Mouse (Mus musculus) hindbrain, embryonic 14.5 days (tissue): ENCODE results near the gene Smc1b. TPM values are rescaled to one million over a fixed set of nuclear protein-coding genes. Genes with fewer than 3 reads are reported as not detected.

Experiments
- ATAC-seq: fragments of 200-750 bp; cut with Nextera tagmentation; 2 replicates; pipeline ENCODE4 v1.8.0; 2017; ENCODE audit warnings: moderate number of reproducible peaks, mild to moderate bottlenecking, moderate TSS enrichment, moderate library complexity; ENCODE audit not compliant: low FRiP score
- DNase-seq: peaks from one replicate; pipeline ENCODE4 v3.0.0-alpha.2; 2015; ENCODE audit warnings: low spot score
- H3K27ac ChIP-seq: fragments of 300-500 bp; sonication (generic); 2 replicates; pipeline ENCODE4 v1.5.1; 2014; ENCODE audit warnings: mild to moderate bottlenecking, moderate library complexity
- H3K27me3 ChIP-seq: fragments of 300-500 bp; sonication (generic); 2 replicates; pipeline ENCODE4 v1.6.1; 2014; ENCODE audit warnings: mild to moderate bottlenecking, low read length, mixed read lengths; ENCODE audit not compliant: control insufficient read depth, insufficient read depth
- H3K36me3 ChIP-seq: fragments of 300-500 bp; sonication (generic); replicated peaks from 2 replicates; pipeline ENCODE4 v1.6.1; 2014; ENCODE audit not compliant: control insufficient read depth, insufficient read depth
- H3K4me1 ChIP-seq: fragments of 300-500 bp; sonication (generic); replicated peaks from 2 replicates; pipeline ENCODE4 v1.6.1; 2014; ENCODE audit warnings: antibody characterized with exemption, low read length, mixed read lengths; ENCODE audit not compliant: control insufficient read depth, insufficient read depth
- H3K4me2 ChIP-seq: fragments of 300-500 bp; sonication (generic); replicated peaks from 2 replicates; pipeline ENCODE4 v1.6.1; 2014; ENCODE audit warnings: mild to moderate bottlenecking, moderate library complexity
- H3K4me3 ChIP-seq: fragments of 300-500 bp; sonication (generic); replicated peaks from 2 replicates; pipeline ENCODE4 v1.5.1; 2014; ENCODE audit warnings: mild to moderate bottlenecking, low read length
- H3K9ac ChIP-seq: fragments of 300-500 bp; sonication (generic); 2 replicates; pipeline ENCODE4 v1.6.1; 2014
- H3K9me3 ChIP-seq: fragments of 300-500 bp; sonication (generic); 2 replicates; pipeline ENCODE4 v1.6.1; 2016; ENCODE audit warnings: low read length; ENCODE audit not compliant: control insufficient read depth
- WGBS: fragments of 180-500 bp; shearing (Covaris S2); extraction: QIAGEN DNeasy Blood & Tissue Kit; methylation state at CpG from one replicate; pipeline ENCODE4 v1.1.7; 2014; 5-methylcytosine and 5-hydroxymethylcytosine counted together
- polyA plus RNA-seq: library from polyadenylated mRNA; unstranded; fragments of >200 nt; fragmentation: Nextera tagmentation; extraction: Ambion mirVana; gene quantifications from 2 replicates; pipeline ENCODE4 v1.2.1, GENCODE M21; 2014

The Smc1b gene
- polyA plus RNA-seq: 0.08 TPM in 2 replicates

DNA sequence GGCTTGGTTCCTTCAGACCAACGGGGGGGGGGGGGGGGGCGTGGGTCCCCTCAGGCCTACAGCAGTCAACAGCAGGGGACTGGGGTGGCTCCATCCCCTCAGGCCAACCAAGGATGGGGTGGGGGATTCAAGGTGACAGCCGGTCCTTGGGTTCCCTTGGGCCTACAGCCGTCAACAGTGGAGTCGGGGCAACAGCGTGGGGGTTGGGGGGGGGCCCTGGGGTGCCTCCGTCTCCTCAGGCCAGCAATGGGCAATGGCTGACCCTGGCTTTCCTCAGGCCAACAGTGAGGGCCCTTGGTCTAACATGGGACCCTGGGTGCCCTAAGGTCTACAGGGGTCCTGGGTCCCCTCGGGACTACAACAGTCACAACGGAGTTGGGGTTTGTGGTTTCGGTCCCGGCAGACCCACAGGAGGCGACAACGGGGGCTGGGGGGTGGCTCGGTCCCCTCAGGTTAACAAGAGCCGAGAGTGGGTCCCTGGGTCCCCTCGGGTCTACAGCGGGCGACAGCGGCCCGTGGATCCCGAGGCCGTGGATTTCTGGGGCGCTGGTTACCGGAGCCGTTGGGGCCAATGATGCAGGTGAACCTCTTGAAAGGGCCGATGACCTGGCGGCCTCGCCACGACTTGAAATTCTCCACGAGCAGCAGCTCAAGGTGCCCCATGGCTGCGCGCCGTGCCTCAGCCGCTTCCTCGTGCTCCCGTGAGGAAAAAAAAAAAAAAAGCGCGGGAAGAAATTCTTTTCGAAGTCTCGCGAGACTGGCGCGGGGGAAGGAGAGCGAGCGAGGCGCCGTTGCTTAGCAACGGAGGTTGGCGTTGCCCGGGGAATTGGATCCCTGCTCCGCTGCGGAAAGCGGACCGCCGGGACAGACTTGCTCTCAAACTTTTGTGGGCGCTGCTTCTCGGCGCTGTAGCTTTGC lies at the start of gene Smc1b, which contains the start of gene Ribc2:
Gene Smc1b (minus strand): TSS at position 690 of the 918 bp plus-strand sequence.
Gene Ribc2 (plus strand): TSS at position 804 of the 918 bp plus-strand sequence.
- H3K4me2 ChIP-seq: peak within 1 kb of the TSS; percentile 79
- H3K9ac ChIP-seq: peak within 1 kb of the TSS; percentile 54
- H3K4me1 ChIP-seq: peaks cover 5% of the 10 kb centered on the region
- H3K9me3 ChIP-seq: no peaks in the 10 kb centered on the region
- no peak; the same call in none of the 2 replicates for ATAC-seq
- peaks cover 5% of the 10 kb centered on the region; the same call in 1 of the 2 replicates for H3K27me3 ChIP-seq
- peak; percentile 91 for DNase-seq
- H3K4me3 ChIP-seq: peak within 1 kb of the TSS; percentile 30
- WGBS: 34% methylated on average over 54 of the region's 58 CpGs
- no peaks in the 10 kb centered on the region for H3K36me3 ChIP-seq
- no peak within 1 kb of the TSS for H3K27ac ChIP-seq

DNA sequence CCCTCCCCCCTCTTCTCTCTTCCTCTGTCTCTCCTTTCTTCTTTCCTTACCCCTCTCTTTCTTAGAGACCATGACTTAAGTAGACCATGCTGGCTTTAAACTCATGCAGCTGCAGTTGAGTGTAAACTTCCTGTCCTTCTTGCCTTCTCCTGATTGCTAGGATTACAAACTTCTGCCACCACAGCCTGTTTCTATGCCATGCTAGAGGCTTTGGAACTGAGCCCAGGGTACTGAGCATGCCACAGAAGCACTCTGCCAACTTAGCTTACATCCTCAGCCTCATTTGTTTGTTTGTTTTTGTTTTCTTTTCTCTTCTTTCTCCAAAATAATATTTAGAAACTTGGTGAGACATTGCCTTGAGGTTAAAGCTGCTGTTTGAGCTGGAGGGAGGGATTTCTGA lies 48.6 kb upstream of the Smc1b start:
- H3K4me1 ChIP-seq: no peaks in the 10 kb centered on the region
- no peak overlapping the region for H3K4me3 ChIP-seq
- DNase-seq: no peak
- no peaks in the 10 kb centered on the region for H3K9me3 ChIP-seq
- no peaks in the 10 kb centered on the region for H3K36me3 ChIP-seq
- H3K4me2 ChIP-seq: no peak overlapping the region
- no peak overlapping the region for H3K27ac ChIP-seq
- no peak for ATAC-seq
- H3K27me3 ChIP-seq: no peaks in the 10 kb centered on the region
- H3K9ac ChIP-seq: no peak overlapping the region

DNA sequence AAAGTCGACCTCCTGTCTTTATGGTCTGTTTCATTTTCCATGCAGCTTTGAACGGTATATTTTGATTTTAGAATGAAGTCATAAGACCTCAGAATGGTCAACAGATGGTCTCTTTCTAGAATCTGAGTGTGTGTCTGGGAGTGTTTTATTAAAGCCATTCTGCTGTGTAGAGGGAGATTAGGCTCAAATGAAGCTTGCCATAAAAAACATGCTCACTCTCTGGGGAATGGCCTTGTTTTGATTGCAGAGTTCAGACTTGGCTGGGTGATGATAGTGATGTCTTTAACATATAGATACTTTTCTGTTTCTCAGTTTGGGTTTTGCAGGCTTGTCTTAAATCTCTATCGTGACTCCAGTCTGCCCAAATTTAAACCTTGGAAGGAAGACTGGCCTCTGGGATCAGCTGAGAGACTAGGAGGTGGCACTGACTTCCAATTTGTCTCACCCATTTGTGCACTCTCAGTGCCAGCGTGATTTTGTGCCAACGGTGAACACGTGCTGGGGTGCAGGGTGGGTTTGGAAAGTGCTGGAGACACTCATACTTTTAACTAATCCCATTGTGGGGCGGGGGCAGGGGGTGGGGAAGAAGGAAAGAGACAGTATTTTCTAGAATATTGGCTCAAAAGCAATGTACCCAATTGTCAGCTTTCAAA lies 47.9 kb upstream of the Smc1b start:
- DNase-seq: no peak
- H3K9ac ChIP-seq: no peak overlapping the region

DNA sequence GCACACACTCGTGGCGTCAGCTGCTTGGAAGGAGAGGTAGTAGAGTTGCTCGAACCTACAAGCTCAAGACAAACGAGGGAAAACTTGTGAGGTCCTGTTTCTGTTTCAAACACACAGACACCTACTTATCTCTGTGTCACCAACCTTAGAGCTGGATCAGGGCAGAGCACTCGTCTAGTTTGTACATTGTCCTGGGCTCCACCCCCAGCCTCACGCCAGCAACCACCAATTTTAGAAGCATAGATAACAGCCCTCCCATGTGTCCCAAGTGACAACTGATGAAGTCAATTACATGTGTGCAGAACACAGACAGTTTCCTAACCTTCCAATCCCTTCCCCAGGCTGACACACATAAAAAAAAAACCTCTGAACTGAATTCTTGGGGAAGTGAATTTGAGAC lies 46.4 kb upstream of the Smc1b start:
- H3K27me3 ChIP-seq: no peaks in the 10 kb centered on the region
- H3K9me3 ChIP-seq: no peaks in the 10 kb centered on the region
- no peaks in the 10 kb centered on the region for H3K36me3 ChIP-seq
- H3K9ac ChIP-seq: no peak overlapping the region
- no peaks in the 10 kb centered on the region for H3K4me1 ChIP-seq
- H3K4me2 ChIP-seq: no peak overlapping the region
- DNase-seq (no peak), ATAC-seq (no peak)
- no peak overlapping the region for H3K27ac ChIP-seq
- 75% methylated on average over 6 of the region's 6 CpGs for WGBS
- H3K4me3 ChIP-seq: no peak overlapping the region

More for the DNA sequence above, 47.9 kb upstream of the Smc1b start:
- Histone ChIP-seq H3K4me3 (no peak overlapping the region), H3K27me3 (no peaks in the 10 kb centered on the region), H3K4me2 (no peak overlapping the region), H3K4me1 (no peaks in the 10 kb centered on the region), H3K27ac (no peak overlapping the region), H3K36me3 (no peaks in the 10 kb centered on the region), H3K9me3 (no peaks in the 10 kb centered on the region)
- no peak for ATAC-seq
- WGBS: 70% methylated on average over 7 of the region's 7 CpGs

DNA sequence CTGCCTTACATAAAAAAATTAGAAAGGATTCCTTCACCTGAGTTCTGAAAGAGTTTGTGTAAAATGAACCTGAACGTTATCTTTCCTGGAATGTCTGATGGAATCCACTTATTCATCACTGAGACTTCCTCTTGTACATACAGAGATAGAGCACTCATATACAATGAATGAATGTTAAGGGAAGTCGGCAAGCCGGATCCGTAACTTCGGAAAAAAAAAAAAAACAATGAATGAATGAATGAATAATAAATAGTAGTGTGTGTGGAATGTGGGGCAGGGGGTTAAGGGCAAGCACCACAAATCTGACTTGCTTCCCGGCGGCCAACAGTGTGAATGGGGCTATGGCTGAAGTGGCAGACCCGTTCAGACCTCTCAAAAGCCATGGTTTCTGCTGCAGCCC lies 45.8 kb upstream of the Smc1b start:
- H3K4me3 ChIP-seq: no peak overlapping the region
- 67% methylated on average over 8 of the region's 8 CpGs for WGBS
- no peak overlapping the region for H3K4me2 ChIP-seq

DNA sequence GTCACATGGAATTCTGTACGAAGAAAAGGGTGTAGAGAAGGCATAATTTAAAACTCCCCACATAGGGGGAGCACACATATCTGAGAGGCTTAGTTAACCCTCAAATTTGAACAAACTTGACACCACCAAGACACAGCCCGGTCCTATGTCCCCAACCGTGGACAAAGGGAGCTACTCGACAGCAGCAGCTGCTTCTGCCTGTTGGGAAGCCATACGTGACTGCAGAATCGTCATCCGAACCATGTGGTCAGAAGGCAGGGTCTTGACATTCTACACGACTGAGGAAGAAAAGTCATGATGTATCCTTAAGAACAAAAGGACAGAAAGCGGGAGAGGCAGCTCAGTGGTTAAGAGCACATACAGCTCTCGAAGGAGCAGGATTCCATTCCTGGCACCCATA lies 42.3 kb upstream of the Smc1b start:
- Histone ChIP-seq H3K27me3 (no peaks in the 10 kb centered on the region), H3K27ac (no peak overlapping the region), H3K9me3 (no peaks in the 10 kb centered on the region), H3K4me2 (no peak overlapping the region), H3K4me1 (no peaks in the 10 kb centered on the region), H3K36me3 (no peaks in the 10 kb centered on the region), H3K4me3 (no peak overlapping the region), H3K9ac (no peak overlapping the region)
- DNase-seq (no peak), ATAC-seq (no peak)
- WGBS: 86% methylated on average over 10 of the region's 10 CpGs

More for the DNA sequence above, 45.8 kb upstream of the Smc1b start:
- Histone ChIP-seq H3K27me3 (no peaks in the 10 kb centered on the region), H3K27ac (no peak overlapping the region), H3K9ac (no peak overlapping the region), H3K4me1 (no peaks in the 10 kb centered on the region), H3K9me3 (no peaks in the 10 kb centered on the region), H3K36me3 (no peaks in the 10 kb centered on the region)
- DNase-seq (peak; percentile 67), ATAC-seq (no peak)

DNA sequence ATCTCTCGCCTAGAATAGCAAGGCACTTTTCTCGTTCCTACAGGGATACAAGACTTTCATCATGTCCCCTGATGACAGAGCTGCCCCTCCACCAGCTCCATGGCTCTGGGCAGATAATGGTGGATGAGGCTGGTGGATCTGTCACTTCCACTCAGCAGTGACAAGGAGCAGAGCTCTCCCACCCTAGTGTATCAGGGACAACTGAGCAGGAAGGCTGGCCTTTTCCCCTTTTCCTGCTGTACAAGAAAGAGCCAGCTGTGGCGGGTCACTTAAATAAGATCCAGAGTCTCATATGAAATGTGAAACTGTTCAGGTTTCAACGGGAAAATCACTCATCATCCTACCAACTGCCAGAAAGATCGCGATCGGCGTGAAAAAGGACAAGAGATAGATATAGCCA lies 41.7 kb upstream of the Smc1b start:
- H3K27me3 ChIP-seq: no peaks in the 10 kb centered on the region
- 78% methylated on average over 8 of the region's 8 CpGs for WGBS
- no peak for DNase-seq
- no peak overlapping the region for H3K4me3 ChIP-seq
- H3K4me1 ChIP-seq: no peaks in the 10 kb centered on the region
- no peak overlapping the region for H3K27ac ChIP-seq
- H3K36me3 ChIP-seq: no peaks in the 10 kb centered on the region
- no peak overlapping the region for H3K9ac ChIP-seq
- no peak overlapping the region for H3K4me2 ChIP-seq
- H3K9me3 ChIP-seq: no peaks in the 10 kb centered on the region
- no peak for ATAC-seq

DNA sequence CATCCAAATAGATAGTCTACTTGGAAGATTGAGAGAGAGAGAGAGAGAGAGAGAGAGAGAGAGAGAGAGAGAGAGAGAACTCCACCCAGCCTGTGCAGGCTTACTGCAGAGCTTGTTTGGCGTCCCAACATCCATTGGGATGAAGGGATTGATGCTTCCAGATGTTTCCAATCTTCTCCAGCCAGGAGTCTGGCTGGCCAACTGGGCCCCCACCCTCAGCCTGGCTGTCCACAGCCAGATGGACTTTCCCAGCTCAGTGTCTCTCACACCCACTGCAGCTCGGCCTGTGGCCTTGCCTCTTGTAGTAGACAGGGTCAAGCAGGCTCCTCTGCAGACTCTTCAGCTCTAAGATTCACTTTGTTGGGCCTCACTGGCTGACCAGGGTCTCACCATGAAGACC lies 40.3 kb upstream of the Smc1b start:
- 0 out of 2 replicates have a peak, but pooled peaks cover 2% of the 10 kb centered on the region for H3K4me1 ChIP-seq
- H3K27me3 ChIP-seq: no peaks in the 10 kb centered on the region
- H3K27ac ChIP-seq: no peak overlapping the region
- no peak overlapping the region for H3K4me3 ChIP-seq
- H3K9ac ChIP-seq: no peak overlapping the region
- no peaks in the 10 kb centered on the region for H3K9me3 ChIP-seq
- H3K36me3 ChIP-seq: no peaks in the 10 kb centered on the region
- DNase-seq (no peak), ATAC-seq (no peak)
- 85% methylated on average over 2 of the region's 2 CpGs for WGBS
- no peak overlapping the region for H3K4me2 ChIP-seq

DNA sequence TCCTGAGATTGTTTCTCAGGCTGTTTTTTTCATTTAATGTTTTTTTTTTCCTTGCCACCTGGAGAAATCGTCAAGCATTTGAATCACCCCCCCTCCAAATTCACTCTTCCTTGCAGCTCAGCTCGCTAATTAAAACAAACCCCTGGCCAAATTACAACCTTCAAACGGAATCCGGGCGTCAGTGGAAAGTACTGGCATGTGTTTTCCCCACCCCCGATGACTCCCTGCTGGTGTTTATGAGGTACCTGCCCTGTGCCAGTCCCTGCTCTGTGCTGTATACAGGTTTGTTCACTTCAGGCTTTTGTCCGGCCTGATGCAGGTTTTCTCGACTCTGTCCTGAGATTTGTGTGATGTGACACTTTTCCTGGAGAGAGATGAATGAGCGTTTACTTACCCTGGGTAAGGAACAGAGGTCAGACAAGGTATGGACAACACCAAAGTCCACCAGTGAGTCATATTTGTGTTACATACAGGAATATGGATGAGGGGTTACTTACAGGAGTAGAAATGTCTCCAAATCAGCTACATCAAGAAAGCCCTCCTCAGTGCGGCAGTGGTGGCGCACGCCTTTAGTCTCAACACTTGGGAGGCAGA lies 35.4 kb upstream of the Smc1b start:
- H3K9ac ChIP-seq: peak overlapping the region; percentile 37; the same call in 1 of the 2 replicates
- H3K4me2 ChIP-seq: no peak overlapping the region
- peak overlapping the region; percentile 27; the same call in 1 of the 2 replicates for H3K27ac ChIP-seq
- no peaks in the 10 kb centered on the region for H3K36me3 ChIP-seq
- H3K27me3 ChIP-seq: no peaks in the 10 kb centered on the region
- no peak for ATAC-seq
- H3K4me1 ChIP-seq: peaks cover 16% of the 10 kb centered on the region; the same call in 1 of the 2 replicates
- WGBS: 58% methylated on average over 12 of the region's 12 CpGs
- H3K4me3 ChIP-seq: no peak overlapping the region
- no peaks in the 10 kb centered on the region for H3K9me3 ChIP-seq
- DNase-seq: no peak
